8 mouse cellular contexts compared by ENCODE assay signal in the genomic region with DNA sequence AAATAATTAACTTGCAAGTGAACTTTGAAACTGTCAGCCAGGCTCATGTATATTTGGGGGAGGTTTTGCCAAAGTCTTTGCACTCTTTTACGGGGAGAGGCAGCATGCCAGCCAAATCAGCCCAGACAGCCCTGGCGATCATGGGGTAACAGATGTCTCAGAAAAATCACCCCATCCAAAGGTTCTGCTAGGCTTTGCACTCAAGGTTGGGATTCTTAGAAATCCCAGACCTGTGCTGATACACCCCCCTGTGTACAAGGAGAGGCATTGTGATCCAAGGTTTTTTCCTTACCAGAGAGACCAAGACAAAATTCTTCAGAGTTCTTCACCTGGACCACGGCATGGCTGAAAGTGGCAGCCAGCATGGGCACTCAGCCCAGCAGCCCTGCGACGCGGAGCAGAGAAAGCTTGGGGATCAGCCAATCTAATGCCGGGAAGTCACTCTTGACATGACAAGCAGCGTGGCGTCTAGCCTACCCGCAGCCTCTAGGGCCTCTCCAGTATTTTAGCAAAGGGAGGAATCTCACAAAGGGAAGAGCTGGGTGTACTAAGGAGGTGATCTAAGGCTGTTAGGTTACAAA. TPM values are rescaled to one million over a fixed set of nuclear protein-coding genes. Genes with fewer than 3 reads are reported as not detected.
DNase-seq lines count a peak whose midpoint lies in the region; ATAC-seq and TF ChIP-seq lines count a peak whose summit lies in the region.

No protein-coding gene starts in this region.

- ATAC-seq in midbrain, postnatal 0 days (ENCODE audit: low FRiP score): no peak
- ATAC-seq in midbrain, embryonic 11.5 days (ENCODE audit: low FRiP score): no peak
- ATAC-seq in forebrain, postnatal 0 days: peak; percentile 60
- no peak for ATAC-seq in intestine, embryonic 16.5 days

- no peak overlapping the region for H3K4me2 ChIP-seq in midbrain, postnatal 0 days (ENCODE audit: low read depth, low read length, poor library complexity, severe bottlenecking)
- no peak overlapping the region for H3K4me2 ChIP-seq in midbrain, embryonic 11.5 days
- 0 out of 2 replicates have a peak overlapping the region, but pooled peaks have one; percentile 13 for H3K4me2 ChIP-seq in forebrain, postnatal 0 days (ENCODE audit: low read depth)
- H3K4me2 ChIP-seq in intestine, embryonic 16.5 days (ENCODE audit: low read depth, low read length): no peak overlapping the region

- H3K36me3 ChIP-seq in midbrain, postnatal 0 days (ENCODE audit: insufficient read depth, low read length): no peaks in the 10 kb centered on the region
- no peaks in the 10 kb centered on the region for H3K36me3 ChIP-seq in midbrain, embryonic 11.5 days (ENCODE audit: control insufficient read depth, insufficient read depth, low read length)
- H3K36me3 ChIP-seq in forebrain, postnatal 0 days (ENCODE audit: insufficient read depth): no peaks in the 10 kb centered on the region
- H3K36me3 ChIP-seq in intestine, embryonic 16.5 days (ENCODE audit: control insufficient read depth, insufficient read depth, low read length): no peaks in the 10 kb centered on the region

- peak; percentile 40 for DNase-seq in gastrocnemius, adult 2 months
- no peak for DNase-seq in gastrocnemius, adult 18-20 months (ENCODE audit: low spot score)
- peak; percentile 67 for DNase-seq in midbrain, postnatal 0 days (ENCODE audit: low spot score)
- DNase-seq in midbrain, embryonic 11.5 days (ENCODE audit: low spot score, missing footprints): no peak
- DNase-seq in forebrain, postnatal 0 days: peak; percentile 65
- DNase-seq in layer of hippocampus, postnatal 10 days (ENCODE audit: low spot score in 2 of 2): no peak

- H3K4me3 ChIP-seq in gastrocnemius, adult 2 months: peak overlapping the region; percentile 21
- H3K4me3 ChIP-seq in midbrain, postnatal 0 days (ENCODE audit: low read depth, low read length): no peak overlapping the region
- H3K4me3 ChIP-seq in midbrain, embryonic 11.5 days (ENCODE audit: low read depth, low read length): no peak overlapping the region
- H3K4me3 ChIP-seq in forebrain, postnatal 0 days (ENCODE audit: low read depth, low read length): no peak overlapping the region
- no peak overlapping the region for H3K4me3 ChIP-seq in olfactory bulb, adult 2 months (ENCODE audit: insufficient read depth, low read depth, low read length)
- no peak overlapping the region for H3K4me3 ChIP-seq in intestine, embryonic 16.5 days (ENCODE audit: low read length)

- no peaks in the 10 kb centered on the region for H3K9me3 ChIP-seq in midbrain, postnatal 0 days (ENCODE audit: low read length)
- no peaks in the 10 kb centered on the region for H3K9me3 ChIP-seq in midbrain, embryonic 11.5 days (ENCODE audit: control insufficient read depth, low read length)
- H3K9me3 ChIP-seq in forebrain, postnatal 0 days (ENCODE audit: low read length): no peaks in the 10 kb centered on the region
- H3K9me3 ChIP-seq in intestine, embryonic 16.5 days (ENCODE audit: control insufficient read depth, low read length): no peaks in the 10 kb centered on the region

- H3K9ac ChIP-seq in midbrain, postnatal 0 days (replicated peaks; ENCODE audit: low read length, poor library complexity, severe bottlenecking): no peak overlapping the region
- no peak overlapping the region for H3K9ac ChIP-seq in midbrain, embryonic 11.5 days (ENCODE audit: low read length)
- H3K9ac ChIP-seq in forebrain, postnatal 0 days: no peak overlapping the region
- H3K9ac ChIP-seq in intestine, embryonic 16.5 days (ENCODE audit: low read depth, low read length): no peak overlapping the region

- TF ChIP-seq POLR2A in olfactory bulb, adult 2 months (IDR thresholded peaks at IDR 0.05; ENCODE audit: insufficient read depth, low read depth, low read length): no peak

- intact Hi-C loops in gastrocnemius, adult 2 months (cut with DNase I): no loop called here

- no peaks in the 10 kb centered on the region; the same call in 1 of the 2 replicates for H3K27me3 ChIP-seq in midbrain, postnatal 0 days (ENCODE audit: insufficient read depth, low read length)
- H3K27me3 ChIP-seq in midbrain, embryonic 11.5 days (ENCODE audit: control insufficient read depth, insufficient read depth, low read length): no peaks in the 10 kb centered on the region
- H3K27me3 ChIP-seq in forebrain, postnatal 0 days (ENCODE audit: insufficient read depth, low read length): no peaks in the 10 kb centered on the region
- no peaks in the 10 kb centered on the region for H3K27me3 ChIP-seq in intestine, embryonic 16.5 days (replicated peaks; ENCODE audit: control insufficient read depth, insufficient read depth, low read length)

- no peak overlapping the region for H3K27ac ChIP-seq in gastrocnemius, adult 2 months
- no peak overlapping the region for H3K27ac ChIP-seq in midbrain, postnatal 0 days (ENCODE audit: low read depth, low read length)
- H3K27ac ChIP-seq in midbrain, embryonic 11.5 days (ENCODE audit: low read depth, low read length): no peak overlapping the region
- no peak overlapping the region for H3K27ac ChIP-seq in forebrain, postnatal 0 days (ENCODE audit: low read depth, low read length)
- H3K27ac ChIP-seq in olfactory bulb, adult 2 months (ENCODE audit: insufficient read depth, low read depth, low read length): peak overlapping the region; percentile 23; the same call in 1 of the 2 replicates
- H3K27ac ChIP-seq in intestine, embryonic 16.5 days (ENCODE audit: low read length): no peak overlapping the region

- peaks cover 5% of the 10 kb centered on the region; the same call in 1 of the 2 replicates for H3K4me1 ChIP-seq in midbrain, postnatal 0 days (ENCODE audit: insufficient read depth, low read length)
- H3K4me1 ChIP-seq in midbrain, embryonic 11.5 days (ENCODE audit: control insufficient read depth, insufficient read depth, low read length): peaks cover 13% of the 10 kb centered on the region
- peaks cover 16% of the 10 kb centered on the region for H3K4me1 ChIP-seq in forebrain, postnatal 0 days (ENCODE audit: insufficient read depth)
- H3K4me1 ChIP-seq in olfactory bulb, adult 2 months (ENCODE audit: control insufficient read depth, insufficient read depth, low read length): peaks cover 16% of the 10 kb centered on the region
- H3K4me1 ChIP-seq in intestine, embryonic 16.5 days (ENCODE audit: control insufficient read depth, insufficient read depth, low read length): no peaks in the 10 kb centered on the region; the same call in 1 of the 2 replicates

- 35% methylated on average over 10 of the region's 10 CpGs for WGBS in midbrain, postnatal 0 days
- WGBS in midbrain, embryonic 11.5 days: 64% methylated on average over 10 of the region's 10 CpGs
- 16% methylated on average over 10 of the region's 10 CpGs for WGBS in forebrain, postnatal 0 days
- WGBS in olfactory bulb, adult 2 months: 26% methylated on average over 10 of the region's 10 CpGs
- 43% methylated on average over 10 of the region's 10 CpGs for WGBS in intestine, embryonic 16.5 days

- TF ChIP-seq CTCF in gastrocnemius, adult 2 months (IDR thresholded peaks at IDR 0.05): no peak
- peak; percentile 28; the same call in 1 of the 2 replicates for TF ChIP-seq CTCF in midbrain, postnatal 0 days (IDR thresholded peaks at IDR 0.05)
- TF ChIP-seq CTCF in forebrain, postnatal 0 days (IDR thresholded peaks at IDR 0.05; ENCODE audit: low read depth): 0 out of 2 replicates have a peak, but pooled peaks have one; percentile 23
- no peak for TF ChIP-seq CTCF in olfactory bulb, adult 2 months (IDR thresholded peaks at IDR 0.05; ENCODE audit: insufficient read depth, low read depth, low read length)

RNA-seq across cellular contexts. Expression of gene Igsf3, which starts 7.5 kb away (rescaled TPM):
- total RNA-seq in gastrocnemius, adult 2 months (2021): 1 to 10 TPM; 3.0 to 3.2 TPM
- total RNA-seq in gastrocnemius, adult 18-20 months (2021): 1 to 10 TPM; 2.9 to 3.7 TPM
- total RNA-seq in midbrain, postnatal 0 days (2014; rRNA removed): 102 and 104 TPM in 2 replicates
- polyA plus RNA-seq in midbrain, postnatal 0 days (2015; fragmentation: Nextera tagmentation; extraction: Ambion mirVana): 84.2 and 84.9 TPM in 2 replicates
- 19.8 and 20.8 TPM in 2 replicates for polyA plus RNA-seq in midbrain, embryonic 11.5 days (2014; fragmentation: Nextera tagmentation; extraction: Ambion mirVana)
- total RNA-seq in forebrain, postnatal 0 days (2014; rRNA removed): 54.8 and 74.0 TPM in 2 replicates
- 59.9 and 77.0 TPM in 2 replicates for polyA plus RNA-seq in forebrain, postnatal 0 days (2015; fragmentation: Nextera tagmentation; extraction: Ambion mirVana)
- polyA plus RNA-seq in olfactory bulb, adult 2 months (2012; ENCODE audit: insufficient read depth, insufficient read length, low replicate concordance, missing spikeins): not detected in 2 replicates
- polyA plus RNA-seq in intestine, embryonic 16.5 days (2015; fragmentation: Nextera tagmentation; extraction: Ambion mirVana): 17.9 and 19.2 TPM in 2 replicates
- 10 to 100 TPM; 57.3 to 57.7 TPM for total RNA-seq in layer of hippocampus, postnatal 10 days (2021)

Comparison
In these comparisons a context has a peak if more than half of its experiments do, and no peak if none do; other contexts are left out.
1. DNase-seq: peak in gastrocnemius, adult 2 months (single experiment), midbrain, postnatal 0 days (single experiment) and forebrain, postnatal 0 days (single experiment); none in gastrocnemius, adult 18-20 months (single experiment), midbrain, embryonic 11.5 days (single experiment) and layer of hippocampus, postnatal 10 days (0 of 2).
2. CTCF ChIP-seq: peak in midbrain, postnatal 0 days (single experiment) and forebrain, postnatal 0 days (single experiment); none in gastrocnemius, adult 2 months (single experiment) and olfactory bulb, adult 2 months (single experiment).
3. RNA of gene Igsf3, which starts 7.5 kb away (total RNA-seq): 102 to 104 TPM in midbrain, postnatal 0 days, 54.8 to 74.0 TPM in forebrain, postnatal 0 days and 57.3 to 57.7 TPM in layer of hippocampus, postnatal 10 days; 2.9 to 3.7 TPM in gastrocnemius, adult 18-20 months and 3.0 to 3.2 TPM in gastrocnemius, adult 2 months; every median in the first group is over 10 times any median in the second.